In the genomic region with DNA sequence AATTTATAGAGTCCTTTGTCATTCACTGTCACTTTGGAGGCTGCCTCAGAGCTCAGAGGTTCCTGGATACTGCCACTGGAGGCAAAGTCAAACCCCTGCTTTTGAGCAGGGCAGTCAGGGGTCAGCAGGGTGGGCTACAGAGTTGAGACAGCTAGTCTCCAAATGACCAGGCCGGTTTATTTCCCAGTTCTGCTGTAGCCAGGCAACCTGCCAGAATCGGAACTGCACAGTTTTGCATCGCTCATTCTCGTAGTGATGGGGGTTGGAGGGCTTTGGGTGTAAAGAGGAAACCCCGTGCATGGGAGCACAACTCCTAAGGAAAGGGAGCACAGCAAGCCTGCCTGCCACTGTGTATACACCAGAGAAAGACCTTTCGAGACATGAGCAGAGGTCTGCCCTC, we compare ENCODE assay signal across 14 mouse cellular contexts.
"Had no signal": no experiment of that assay in that cellular context is flagged by ENCODE, and none has a peak within 500 bp of the region (broad histone marks: within the 10 kb centered on the region; RNA-seq: fewer than 3 reads in every experiment).

No protein-coding gene starts in this region.

- H3K4me3 ChIP-seq: limb, embryonic 13.5 days; midbrain, embryonic 12.5 days; myocyte; neural tube, embryonic 15.5 days had no signal

- H3K4me2 ChIP-seq: limb, embryonic 13.5 days; midbrain, embryonic 12.5 days; neural tube, embryonic 15.5 days had no signal

- H3K27me3 ChIP-seq: limb, embryonic 13.5 days; midbrain, embryonic 12.5 days; neural tube, embryonic 15.5 days had no signal

- H3K4me1 ChIP-seq: limb, embryonic 13.5 days; midbrain, embryonic 12.5 days had no signal

- H3K9ac ChIP-seq: limb, embryonic 13.5 days; liver, embryonic 14.5 days; midbrain, embryonic 12.5 days; neural tube, embryonic 15.5 days had no signal

- H3K27ac ChIP-seq: limb, embryonic 13.5 days; liver, embryonic 14.5 days; midbrain, embryonic 12.5 days; neural tube, embryonic 15.5 days; stomach, postnatal 0 days had no signal

- H3K9me3 ChIP-seq: limb, embryonic 13.5 days; midbrain, embryonic 12.5 days; neural tube, embryonic 15.5 days had no signal

- H3K36me3 ChIP-seq: limb, embryonic 13.5 days; midbrain, embryonic 12.5 days; neural tube, embryonic 15.5 days had no signal

- DNase-seq: kidney, adult 11 months; kidney, postnatal 25 days; layer of hippocampus, adult 9-11 months; layer of hippocampus, postnatal 36 days; lung, adult 18-20 months; lung, postnatal 10 days; lung, postnatal 4 days; thymus, postnatal 4 days had no signal
